Mouse (Mus musculus) stomach, postnatal 0 days (tissue): ENCODE measurements at regions not wholly inside any gene's neighbourhood (a gene's known extent, or its start where the extent isn't known, plus 50 kb on each side); places are given as distances from the start of the nearest gene placed in this dataset.

ENCODE experiments used
- CTCF ChIP-seq: IDR thresholded peaks from 2 replicates; pipeline ENCODE4 v1.5.1; 2016; ENCODE audit warnings: antibody characterized with exemption, low read depth, mild to moderate bottlenecking, moderate library complexity
- EP300 ChIP-seq: optimal IDR thresholded peaks from 2 replicates; pipeline ENCODE3; 2016; ENCODE audit warnings: antibody characterized with exemption

DNA sequence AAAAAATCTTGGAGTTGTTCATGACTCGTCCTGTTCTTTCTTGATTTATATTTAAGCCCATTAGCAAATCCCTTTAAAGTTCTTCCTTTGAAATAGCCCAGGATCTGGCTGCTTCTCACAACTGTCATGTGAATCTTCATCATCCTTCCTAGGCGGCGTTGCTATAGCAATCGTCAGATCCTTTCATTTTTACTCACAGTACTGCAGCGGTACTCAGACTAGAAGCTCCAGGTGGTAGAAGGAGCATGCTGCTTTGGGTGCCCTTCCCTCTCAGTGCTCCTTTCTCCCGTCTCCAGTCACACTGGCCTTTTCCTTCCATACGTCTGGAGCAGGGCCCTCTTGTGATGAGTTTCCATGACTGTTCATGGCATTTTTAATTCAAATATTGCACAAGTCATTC is 93.1 kb downstream of the Gm10260 start:
- TF ChIP-seq EP300 (no peak), CTCF (no peak)
